Mouse (Mus musculus) CH12.LX (cell line): Measurements from ENCODE around the gene 5730522E02Rik. TPM values are rescaled to one million over a fixed set of nuclear protein-coding genes. Genes with fewer than 3 reads are reported as not detected.

Source experiments
- DNase-seq: peaks from one replicate; pipeline ENCODE4 v3.0.0-alpha.2; 2013; ENCODE audit errors: extremely low read depth
- H3K27ac ChIP-seq: 2 replicates; pipeline ENCODE4 v1.5.1; 2012; ENCODE audit warnings: low read depth, mild to moderate bottlenecking, control low read depth, moderate library complexity; ENCODE audit not compliant: insufficient read depth
- H3K27me3 ChIP-seq: replicated peaks from 2 replicates; pipeline ENCODE3; 2012; ENCODE audit warnings: inconsistent platforms
- H3K36me3 ChIP-seq, 2 experiments: replicated peaks in 1 of 2; 2 replicates each; pipeline versions ENCODE3 to v1.6.1; 2012; ENCODE audit warnings: inconsistent platforms in 1 of 2, low read length in 1 of 2, mild to moderate bottlenecking in 1 of 2, mixed read lengths in 1 of 2, moderate library complexity in 1 of 2; ENCODE audit not compliant: control insufficient read depth in 1 of 2, insufficient read depth in 1 of 2
- H3K4me1 ChIP-seq, 2 experiments: 2 replicates each; pipeline ENCODE4 v1.6.1; 2012; ENCODE audit warnings: inconsistent platforms in 1 of 2, moderate library complexity in 1 of 2; ENCODE audit not compliant: insufficient read depth in 2 of 2, control insufficient read depth in 1 of 2
- H3K4me2 ChIP-seq: 2 replicates; pipeline ENCODE4 v1.6.1; 2012; ENCODE audit warnings: low read depth, mild to moderate bottlenecking, control low read depth; ENCODE audit not compliant: poor library complexity, insufficient read depth, severe bottlenecking
- H3K4me3 ChIP-seq, 3 experiments: fragments of 150-350 bp in 1 of 3; sonication (generic) in 1 of 3; replicated peaks in 1 of 3; 2 replicates each; pipeline versions ENCODE3 to v1.5.1; 2011 to 2012; ENCODE audit warnings: low read depth in 2 of 3, low read length in 2 of 3, mild to moderate bottlenecking in 2 of 3, moderate library complexity in 2 of 3, control low read depth in 1 of 3, improper control_type of control experiment in 1 of 3, inconsistent platforms in 1 of 3, mixed read lengths in 1 of 3; ENCODE audit not compliant: poor library complexity in 1 of 3
- H3K79me2 ChIP-seq: replicated peaks from 2 replicates; pipeline ENCODE4 v1.6.1; 2012; ENCODE audit warnings: mild to moderate bottlenecking, moderate library complexity; ENCODE audit not compliant: control insufficient read depth, poor library complexity, insufficient read depth, severe bottlenecking; ENCODE audit errors: extremely low read depth
- H3K9ac ChIP-seq: 2 replicates; pipeline ENCODE4 v1.6.1; 2012; ENCODE audit warnings: low read depth, mild to moderate bottlenecking, control low read depth, moderate library complexity; ENCODE audit not compliant: insufficient read depth
- H3K9me3 ChIP-seq: replicated peaks from 2 replicates; pipeline ENCODE3; 2012; ENCODE audit warnings: low read length, inconsistent platforms, mixed read lengths
- BHLHE40 ChIP-seq: IDR thresholded peaks from 2 replicates; pipeline ENCODE4 v1.6.1; 2011; ENCODE audit warnings: mild to moderate bottlenecking, low read depth, low read length, improper control_type of control experiment
- CHD1 ChIP-seq: IDR thresholded peaks from 2 replicates; pipeline ENCODE4 v1.6.1; 2012; ENCODE audit warnings: low read depth, low read length, improper control_type of control experiment, inconsistent platforms
- CHD2 ChIP-seq: IDR thresholded peaks from 2 replicates; pipeline ENCODE4 v1.6.1; 2011; ENCODE audit warnings: low read length, improper control_type of control experiment
- ELF1 ChIP-seq: IDR thresholded peaks from 2 replicates; pipeline ENCODE4 v1.6.1; 2014; ENCODE audit warnings: low read depth, mild to moderate bottlenecking, inconsistent platforms, low read length, improper control_type of control experiment
- EP300 ChIP-seq: IDR thresholded peaks from 2 replicates; pipeline ENCODE4 v1.6.1; 2011; ENCODE audit warnings: low read length, improper control_type of control experiment
- HCFC1 ChIP-seq: IDR thresholded peaks from 2 replicates; pipeline ENCODE4 v1.6.1; 2012; ENCODE audit warnings: low read depth, mild to moderate bottlenecking, inconsistent platforms, low read length, improper control_type of control experiment
- IRF4 ChIP-seq: IDR thresholded peaks from 2 replicates; pipeline ENCODE4 v1.6.1; 2014; ENCODE audit warnings: low read depth, mild to moderate bottlenecking, inconsistent platforms, low read length, improper control_type of control experiment
- MAZ ChIP-seq: IDR thresholded peaks from 2 replicates; pipeline ENCODE4 v1.6.1; 2012; ENCODE audit warnings: low read depth, mild to moderate bottlenecking, inconsistent platforms, low read length, improper control_type of control experiment, moderate library complexity
- MEF2A ChIP-seq: IDR thresholded peaks from 2 replicates; pipeline ENCODE4 v1.6.1; 2014; ENCODE audit warnings: low read depth, mild to moderate bottlenecking, inconsistent platforms, low read length, improper control_type of control experiment, borderline replicate concordance
- MYC ChIP-seq: IDR thresholded peaks from 2 replicates; pipeline ENCODE4 v1.6.1; 2011; ENCODE audit warnings: low read depth, mild to moderate bottlenecking, improper control_type of control experiment, low read length
- NELFE ChIP-seq: IDR thresholded peaks from 2 replicates; pipeline ENCODE4 v1.6.1; 2011; ENCODE audit warnings: low read depth, low read length, improper control_type of control experiment
- NRF1 ChIP-seq: IDR thresholded peaks from 2 replicates; pipeline ENCODE4 v1.6.1; 2014; ENCODE audit warnings: low read depth, mild to moderate bottlenecking, inconsistent platforms, low read length, improper control_type of control experiment, moderate library complexity
- POLR2A ChIP-seq: IDR thresholded peaks from 2 replicates; pipeline ENCODE4 v1.6.1; 2011; ENCODE audit warnings: low read depth, mild to moderate bottlenecking, improper control_type of control experiment, low read length
- RAD21 ChIP-seq: IDR thresholded peaks from 2 replicates; pipeline ENCODE4 v1.6.1; 2011; ENCODE audit warnings: low read depth, mild to moderate bottlenecking, low read length, improper control_type of control experiment, moderate library complexity
- RCOR1 ChIP-seq: conservative IDR thresholded peaks from 2 replicates; pipeline ENCODE4 v1.6.1; 2012; ENCODE audit warnings: low read depth, mild to moderate bottlenecking, inconsistent platforms, low read length, improper control_type of control experiment
- SIN3A ChIP-seq: IDR thresholded peaks from 2 replicates; pipeline ENCODE4 v1.6.1; 2012; ENCODE audit warnings: low read length, improper control_type of control experiment, inconsistent platforms
- SMC3 ChIP-seq: IDR thresholded peaks from 2 replicates; pipeline ENCODE4 v1.6.1; 2011; ENCODE audit warnings: low read depth, low read length, improper control_type of control experiment
- TBP ChIP-seq: conservative IDR thresholded peaks from 2 replicates; pipeline ENCODE4 v1.6.1; 2011; ENCODE audit warnings: low read depth, low read length, improper control_type of control experiment
- TCF12 ChIP-seq: IDR thresholded peaks from 2 replicates; pipeline ENCODE4 v1.6.1; 2014; ENCODE audit warnings: low read depth, mild to moderate bottlenecking, inconsistent platforms, low read length, improper control_type of control experiment
- UBTF ChIP-seq: IDR thresholded peaks from 2 replicates; pipeline ENCODE4 v1.6.1; 2012; ENCODE audit warnings: low read depth, mild to moderate bottlenecking, inconsistent platforms, low read length, improper control_type of control experiment, moderate library complexity
- USF1 ChIP-seq: IDR thresholded peaks from 2 replicates; pipeline ENCODE4 v1.6.1; 2014; ENCODE audit warnings: low read depth, mild to moderate bottlenecking, inconsistent platforms, low read length, improper control_type of control experiment
- ZMIZ1 ChIP-seq: IDR thresholded peaks from 2 replicates; pipeline ENCODE4 v1.6.1; 2012; ENCODE audit warnings: low read depth, mild to moderate bottlenecking, inconsistent platforms, low read length, improper control_type of control experiment
- dilution Hi-C: fragments of 300-500 bp; cut with MboI; formaldehyde crosslinking; loops from 2 replicates; pipeline ENCODE4 v1.14.3; 2020; ENCODE audit warnings: low sequenced_read_pairs; ENCODE audit not compliant: extremely low pct_unique_long_range_greater_than_20kb, extremely low pct_ligation_motif_present
- in situ Hi-C: fragments of 300-500 bp; cut with MboI; formaldehyde crosslinking; loops from 3 replicates; pipeline ENCODE4 v1.14.3; 2019; ENCODE audit warnings: low sequenced_read_pairs, low pct_ligation_motif_present, low pct_unique_long_range_greater_than_20kb, mixed read lengths
- polyA plus RNA-seq: library from polyadenylated mRNA; unstranded; fragments of >175 nt; gene quantifications from 2 replicates; pipeline ENCODE4 v1.2.1, GENCODE M21; 2012; ENCODE audit warnings: low read depth; ENCODE audit not compliant: insufficient read length
- total RNA-seq, 2 experiments: library from RNA; depleted of rRNA; stranded (reverse); fragments of 300-350 nt in 1 of 2; fragments of >200 nt in 1 of 2; gene quantifications; 2 replicates each; pipeline ENCODE4 v1.2.3; 2012 to 2014

5730522E02Rik gene
- total and polyA plus RNA-seq, 3 experiments: not detected

GRCm38 (mm10) chr11:26085380-26086035 lies 125.1 kb downstream of the 5730522E02Rik start:
- in situ Hi-C loops: no loop called here
- TF ChIP-seq NRF1: no peak
- no peak for TF ChIP-seq SIN3A
- no peak for TF ChIP-seq UBTF
- Histone ChIP-seq H3K4me3 (no peak overlapping the region), H3K27me3 (no peaks in the 10 kb centered on the region), H3K79me2 (no peaks in the 10 kb centered on the region), H3K9ac (no peak overlapping the region), H3K4me2 (no peak overlapping the region), H3K9me3 (no peaks in the 10 kb centered on the region), H3K36me3 (no peaks in the 10 kb centered on the region), H3K27ac (no peak overlapping the region), H3K4me1 (no peaks in the 10 kb centered on the region)
- DNase-seq: no peak
- dilution Hi-C loops: no loop called here

GRCm38 (mm10) chr11:26076335-26076734 lies 134.2 kb downstream of the 5730522E02Rik start:
- no peaks in the 10 kb centered on the region for H3K36me3 ChIP-seq
- no peak overlapping the region for H3K9ac ChIP-seq
- TF ChIP-seq SIN3A: no peak
- no peak for TF ChIP-seq RCOR1
- no peak for TF ChIP-seq MYC
- TF ChIP-seq CHD1: no peak
- no peak for TF ChIP-seq RAD21
- TF ChIP-seq POLR2A: no peak
- no peak for TF ChIP-seq EP300
- no peaks in the 10 kb centered on the region for H3K79me2 ChIP-seq
- dilution Hi-C loops (no loop called here), in situ Hi-C loops (no loop called here)
- no peaks in the 10 kb centered on the region for H3K27me3 ChIP-seq
- peaks cover 0 to 5% of the 10 kb centered on the region in 2 experiments; a peak in 1 of 4 replicates for H3K4me1 ChIP-seq
- no peak overlapping the region for H3K4me3 ChIP-seq
- H3K9me3 ChIP-seq: no peaks in the 10 kb centered on the region
- DNase-seq: no peak
- no peak overlapping the region for H3K27ac ChIP-seq
- H3K4me2 ChIP-seq: no peak overlapping the region

GRCm38 (mm10) chr11:26075536-26075935 lies 135.0 kb downstream of the 5730522E02Rik start:
- Histone ChIP-seq H3K27me3 (no peaks in the 10 kb centered on the region), H3K9ac (no peak overlapping the region), H3K4me3 (no peak overlapping the region), H3K4me1 (peaks cover 0 to 5% of the 10 kb centered on the region in 2 experiments; a peak in 1 of 4 replicates), H3K79me2 (no peaks in the 10 kb centered on the region), H3K4me2 (no peak overlapping the region), H3K36me3 (no peaks in the 10 kb centered on the region), H3K9me3 (no peaks in the 10 kb centered on the region), H3K27ac (no peak overlapping the region)
- no peak for DNase-seq
- dilution Hi-C loops: no loop called here
- no peak for TF ChIP-seq SMC3
- TF ChIP-seq UBTF: no peak
- TF ChIP-seq USF1: no peak
- no peak for TF ChIP-seq NELFE
- TF ChIP-seq IRF4: no peak
- no peak for TF ChIP-seq MYC
- TF ChIP-seq MAZ: no peak
- no peak for TF ChIP-seq ELF1
- TF ChIP-seq HCFC1: no peak
- TF ChIP-seq TCF12: no peak
- no peak for TF ChIP-seq RCOR1
- TF ChIP-seq BHLHE40: no peak
- no peak for TF ChIP-seq EP300
- TF ChIP-seq TBP: no peak
- TF ChIP-seq MEF2A: no peak
- no peak for TF ChIP-seq ZMIZ1
- no peak for TF ChIP-seq CHD2
- no peak for TF ChIP-seq CHD1
- in situ Hi-C loops: no loop called here
